Mouse (Mus musculus) MEL (cell line): ENCODE measurements at regions not wholly inside any gene's neighbourhood (a gene's known extent, or its start where the extent isn't known, plus 50 kb on each side); places are given as distances from the start of the nearest gene placed in this dataset.

ENCODE experiments used
- CHD2 ChIP-seq: IDR thresholded peaks from 2 replicates; pipeline ENCODE4 v1.6.1; 2011; ENCODE audit warnings: low read length, improper control_type of control experiment
- POLR2A ChIP-seq, 2 experiments: IDR thresholded peaks; 2 replicates each; pipeline ENCODE4 v1.6.1; 2011 to 2012; ENCODE audit warnings: low read length in 2 of 2, mild to moderate bottlenecking in 2 of 2, control low read depth in 1 of 2, improper control_type of control experiment in 1 of 2, low read depth in 1 of 2, moderate library complexity in 1 of 2; ENCODE audit not compliant: control insufficient read depth in 1 of 2, insufficient read depth in 1 of 2, poor library complexity in 1 of 2

DNA sequence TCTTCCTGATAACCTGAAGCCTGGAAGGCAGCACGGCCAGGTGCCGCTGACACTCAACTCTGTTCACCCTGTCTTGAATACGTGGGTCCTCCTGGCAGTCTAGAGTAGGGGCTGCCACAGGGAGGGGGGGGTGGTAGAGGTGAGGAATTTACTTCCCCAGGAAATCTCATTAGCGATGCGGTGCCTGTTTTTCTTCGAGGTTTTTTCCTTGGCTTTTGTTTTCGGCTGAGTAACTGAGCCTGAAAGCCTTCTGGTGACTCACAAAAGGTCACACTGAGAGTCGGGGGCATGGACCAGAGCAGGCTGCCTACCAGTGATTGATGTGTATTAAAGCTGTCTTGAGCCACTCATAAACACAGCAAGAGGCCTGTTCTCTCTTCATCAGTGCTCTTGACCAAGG lies 181.1 kb upstream of the Pmfbp1 start:
- no peak for TF ChIP-seq POLR2A (IDR thresholded peaks at IDR 0.05; ENCODE audit: control insufficient read depth in 1 of 2, insufficient read depth in 1 of 2, low read depth in 1 of 2, low read length in 2 of 2, poor library complexity in 1 of 2)
- TF ChIP-seq CHD2 = no peak
